Mouse (Mus musculus): ENCODE measurements around the gene Adam12. TPM values are rescaled to one million over a fixed set of nuclear protein-coding genes. Genes with fewer than 3 reads are reported as not detected.

Adam12 gene
- 0.86 TPM in 2 replicates for polyA plus RNA-seq (2016; fragmentation: Nextera tagmentation; extraction: Ambion mirVana)

DNA sequence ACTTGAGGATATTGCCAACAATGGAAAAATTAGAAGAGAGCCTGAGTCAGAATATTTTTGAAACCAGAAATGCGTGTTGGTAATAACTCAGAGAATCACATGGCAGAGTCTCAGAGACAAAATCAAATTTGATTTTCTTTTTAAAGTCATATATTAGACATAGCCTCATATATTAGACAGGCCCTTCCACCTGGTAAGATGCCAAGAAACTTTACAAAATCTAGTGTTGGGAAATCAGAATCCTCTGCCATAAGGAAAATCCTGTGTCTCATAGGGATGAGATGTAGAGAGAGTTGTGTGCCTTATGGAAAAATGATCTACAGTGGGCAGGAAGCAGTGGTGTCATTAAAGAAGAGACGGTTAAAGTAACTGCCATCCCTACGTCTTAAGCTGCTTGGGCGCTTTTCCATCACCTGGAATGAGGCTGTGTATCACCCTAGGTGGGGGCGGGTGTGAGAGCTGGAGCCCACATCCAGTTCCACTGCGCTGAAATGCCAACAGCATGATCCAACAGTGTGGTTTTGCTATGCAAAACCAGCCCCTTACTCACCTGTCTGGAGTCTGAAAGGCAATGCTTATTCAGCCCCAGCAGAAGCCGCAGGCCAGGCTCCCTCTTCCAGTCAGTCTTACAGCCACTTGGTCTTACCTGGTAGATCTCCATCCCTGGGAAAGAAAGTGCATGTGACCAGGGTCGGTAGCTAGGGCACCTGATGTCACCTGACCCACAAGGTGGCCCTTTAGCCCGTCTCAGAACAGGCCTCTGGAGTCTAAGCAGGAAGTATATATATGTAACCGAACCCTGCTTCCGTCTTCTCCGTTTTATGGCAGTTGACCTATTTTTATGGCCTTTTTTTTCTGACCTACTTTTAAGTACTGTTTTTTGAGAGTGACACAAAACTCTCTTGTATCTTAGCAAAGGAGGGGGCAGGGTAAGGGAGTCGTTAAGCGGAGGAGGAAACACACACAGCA is at the start of gene Adam12:
Gene Adam12 (minus strand): TSS at position 769 of the 969 bp plus-strand sequence.
- no peak within 1 kb of the TSS for H3K27ac ChIP-seq (replicated peaks)
- 79% methylated on average over 14 of the region's 14 CpGs for WGBS
- H3K4me3 ChIP-seq: no peak within 1 kb of the TSS
- DNase-seq (ENCODE audit: low spot score): no peak
- no peaks in the 10 kb centered on the region for H3K9me3 ChIP-seq (replicated peaks)
- no peaks in the 10 kb centered on the region for H3K36me3 ChIP-seq
- H3K27me3 ChIP-seq (ENCODE audit: low read depth, poor library complexity, severe bottlenecking): peaks cover 6% of the 10 kb centered on the region
- peaks cover 22% of the 10 kb centered on the region for H3K4me1 ChIP-seq

DNA sequence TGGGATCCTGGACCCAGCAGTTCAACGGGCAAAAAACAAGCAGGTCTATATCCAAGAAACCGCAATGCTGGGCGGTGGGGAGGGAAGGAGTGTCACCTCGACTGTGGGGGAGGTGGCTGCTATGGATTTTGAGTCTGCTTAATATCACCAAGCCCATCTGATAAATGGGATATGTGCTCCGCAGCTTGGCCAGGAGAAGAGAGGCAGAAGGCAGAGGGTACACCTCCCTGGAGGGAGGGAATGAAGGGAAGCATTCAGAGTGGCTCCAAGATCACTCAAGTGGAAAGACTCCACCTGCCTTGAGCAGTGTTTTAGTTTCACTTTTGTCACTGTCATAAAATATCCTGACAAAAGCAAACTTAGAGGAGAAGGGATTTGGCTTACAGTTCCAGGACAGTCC is 41.0 kb upstream of the Adam12 start:
- 88% methylated on average over 5 of the region's 5 CpGs for WGBS
- no peak overlapping the region for H3K4me3 ChIP-seq
- H3K4me1 ChIP-seq: no peaks in the 10 kb centered on the region
- no peak overlapping the region for H3K27ac ChIP-seq (replicated peaks)
- no peak for DNase-seq (ENCODE audit: low spot score)
- H3K9me3 ChIP-seq (replicated peaks): no peaks in the 10 kb centered on the region
- H3K36me3 ChIP-seq: no peaks in the 10 kb centered on the region
- no peaks in the 10 kb centered on the region for H3K27me3 ChIP-seq (ENCODE audit: low read depth, poor library complexity, severe bottlenecking)

DNA sequence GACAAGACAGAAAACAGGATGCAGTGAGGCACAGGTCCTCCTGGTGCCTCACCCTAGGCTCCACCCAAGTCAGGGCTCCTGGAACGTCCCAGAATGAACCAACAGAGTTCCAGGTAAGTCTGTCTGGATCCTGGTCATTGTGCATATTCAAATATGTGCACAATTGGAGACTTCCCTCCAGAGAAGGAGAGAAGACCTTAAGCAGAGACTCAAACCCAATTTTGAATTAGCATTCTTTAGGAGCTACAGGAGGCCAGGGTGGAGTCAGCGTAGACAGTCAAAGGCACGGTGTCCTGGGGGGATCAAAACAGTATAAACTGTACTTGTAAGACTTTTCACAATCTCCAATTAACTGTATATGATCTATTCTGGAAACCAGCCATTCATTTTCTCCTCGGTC is 40.5 kb upstream of the Adam12 start:
- DNase-seq (ENCODE audit: low spot score): no peak
- Histone ChIP-seq H3K27ac (replicated peaks) (no peak overlapping the region), H3K36me3 (no peaks in the 10 kb centered on the region), H3K4me3 (no peak overlapping the region), H3K4me1 (no peaks in the 10 kb centered on the region), H3K27me3 (ENCODE audit: low read depth, poor library complexity, severe bottlenecking) (no peaks in the 10 kb centered on the region), H3K9me3 (replicated peaks) (no peaks in the 10 kb centered on the region)
- 77% methylated on average over 4 of the region's 4 CpGs for WGBS

DNA sequence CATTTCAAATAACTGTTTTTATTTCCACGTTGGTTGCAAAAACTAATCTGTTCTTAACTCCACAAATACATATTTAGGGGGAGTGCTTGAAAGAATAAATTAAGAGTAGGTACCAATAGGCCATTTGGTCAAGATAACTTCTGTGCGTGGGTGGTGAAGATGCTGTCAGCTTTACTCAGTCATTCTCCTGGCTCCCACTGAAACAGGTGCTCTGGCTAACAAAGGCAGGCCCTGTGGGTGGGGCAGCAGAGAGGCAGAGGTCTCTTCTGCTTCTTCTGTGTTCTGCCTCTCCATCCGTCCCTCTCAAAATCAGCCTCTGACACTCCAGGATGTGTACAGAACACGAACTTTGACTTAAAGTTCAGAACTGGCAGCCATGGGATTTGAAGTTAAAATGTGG is 33.8 kb upstream of the Adam12 start:
- Histone ChIP-seq H3K9me3 (replicated peaks) (no peaks in the 10 kb centered on the region), H3K4me3 (no peak overlapping the region), H3K36me3 (no peaks in the 10 kb centered on the region), H3K27ac (replicated peaks) (no peak overlapping the region), H3K4me1 (peaks cover 9% of the 10 kb centered on the region; the same call in 1 of the 2 replicates), H3K27me3 (ENCODE audit: low read depth, poor library complexity, severe bottlenecking) (no peaks in the 10 kb centered on the region)
- 87% methylated on average over 4 of the region's 4 CpGs for WGBS
- no peak for DNase-seq (ENCODE audit: low spot score)

GRCm38 (mm10) chr7:134263146-134263906 is 31.4 kb upstream of the Adam12 start:
- 41% methylated on average over 4 of the region's 4 CpGs for WGBS
- DNase-seq (ENCODE audit: low spot score): peak; percentile 65

DNA sequence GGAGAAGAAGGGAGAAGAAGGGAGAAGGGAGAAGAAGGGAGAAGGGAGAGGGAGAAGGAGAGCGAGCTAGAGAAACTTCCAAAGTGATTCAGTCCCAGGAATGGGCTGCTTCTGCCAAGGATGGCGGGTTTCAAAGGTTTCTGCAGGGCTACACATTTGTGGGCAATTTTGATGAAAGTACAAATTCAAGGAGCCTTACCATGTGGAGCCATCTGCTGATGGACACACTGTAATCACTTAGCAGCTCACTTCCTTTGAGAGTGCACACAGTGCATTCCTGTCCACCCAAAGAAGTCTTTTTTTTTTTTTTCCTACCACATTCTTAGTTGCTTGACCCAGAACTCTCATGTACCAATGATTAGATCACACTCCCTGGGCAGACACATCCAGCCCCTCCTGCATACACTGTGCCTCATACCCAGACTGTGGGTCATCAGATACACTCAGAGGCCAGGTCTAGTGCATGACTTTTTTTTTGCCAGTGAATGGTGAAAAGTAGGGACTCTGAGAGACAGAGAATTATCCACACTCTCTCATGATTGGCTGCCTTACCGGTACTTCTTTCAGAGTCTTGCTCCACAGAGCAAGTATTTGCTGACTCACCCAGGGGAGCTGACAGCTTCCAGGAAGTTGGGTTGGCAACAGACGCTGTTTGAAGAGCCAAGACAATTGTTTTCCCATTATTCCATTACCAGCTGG is 29.2 kb upstream of the Adam12 start:
- H3K4me1 ChIP-seq: peaks cover 9% of the 10 kb centered on the region; the same call in 1 of the 2 replicates
- H3K27me3 ChIP-seq (ENCODE audit: low read depth, poor library complexity, severe bottlenecking): no peaks in the 10 kb centered on the region
- 70% methylated on average over 4 of the region's 4 CpGs for WGBS

More at GRCm38 (mm10) chr7:134263146-134263906, 31.4 kb upstream of the Adam12 start:
- Histone ChIP-seq H3K9me3 (replicated peaks) (no peaks in the 10 kb centered on the region), H3K27ac (replicated peaks) (no peak overlapping the region), H3K4me3 (no peak overlapping the region), H3K36me3 (no peaks in the 10 kb centered on the region), H3K4me1 (peaks cover 9% of the 10 kb centered on the region; the same call in 1 of the 2 replicates), H3K27me3 (ENCODE audit: low read depth, poor library complexity, severe bottlenecking) (no peaks in the 10 kb centered on the region)

DNA sequence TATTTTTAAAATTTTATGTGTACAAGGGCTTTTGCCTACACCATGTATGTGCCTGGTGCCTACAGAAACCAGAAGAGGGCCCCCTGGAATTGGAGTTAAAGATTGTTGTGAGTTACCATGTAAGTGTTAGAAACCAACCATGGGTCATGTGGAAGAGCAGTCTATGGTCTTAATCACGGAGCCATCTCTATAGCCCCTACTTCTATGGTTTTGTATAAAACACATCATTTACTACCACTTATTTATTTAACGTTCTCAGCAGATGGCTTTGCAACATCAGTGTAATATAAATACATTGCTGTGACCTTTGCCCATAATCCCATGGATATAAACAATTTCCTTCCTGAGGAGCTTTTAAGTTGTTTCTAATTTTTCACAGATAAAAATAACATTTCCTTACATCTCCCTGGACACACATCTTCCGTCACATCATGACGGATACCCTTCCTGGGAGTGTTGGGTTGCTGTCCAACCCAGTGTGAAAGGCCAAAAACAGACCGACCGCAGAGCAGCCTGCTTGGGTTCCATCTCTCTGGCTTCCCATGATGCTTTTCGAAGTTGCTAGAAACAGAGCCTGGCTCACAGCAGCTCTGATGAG is 18.4 kb upstream of the Adam12 start:
- 88% methylated on average over 7 of the region's 7 CpGs for WGBS
- H3K27me3 ChIP-seq (ENCODE audit: low read depth, poor library complexity, severe bottlenecking): no peaks in the 10 kb centered on the region
- no peak overlapping the region for H3K27ac ChIP-seq (replicated peaks)
- H3K4me3 ChIP-seq: no peak overlapping the region
- no peak for DNase-seq (ENCODE audit: low spot score)
- H3K4me1 ChIP-seq: peaks cover 9% of the 10 kb centered on the region
- H3K36me3 ChIP-seq: no peaks in the 10 kb centered on the region
- H3K9me3 ChIP-seq (replicated peaks): no peaks in the 10 kb centered on the region

More for the DNA sequence above, 29.2 kb upstream of the Adam12 start:
- no peaks in the 10 kb centered on the region for H3K9me3 ChIP-seq (replicated peaks)
- H3K27ac ChIP-seq (replicated peaks): no peak overlapping the region
- no peaks in the 10 kb centered on the region for H3K36me3 ChIP-seq
- no peak overlapping the region for H3K4me3 ChIP-seq
- DNase-seq (ENCODE audit: low spot score): no peak

GRCm38 (mm10) chr7:134248041-134248440 is 16.1 kb upstream of the Adam12 start:
- WGBS: 94% methylated on average over 2 of the region's 2 CpGs
- no peak overlapping the region for H3K4me3 ChIP-seq
- peaks cover 9% of the 10 kb centered on the region for H3K4me1 ChIP-seq
- H3K36me3 ChIP-seq: no peaks in the 10 kb centered on the region
- no peak overlapping the region for H3K27ac ChIP-seq (replicated peaks)
- H3K27me3 ChIP-seq (ENCODE audit: low read depth, poor library complexity, severe bottlenecking): no peaks in the 10 kb centered on the region
- no peak for DNase-seq (ENCODE audit: low spot score)
- H3K9me3 ChIP-seq (replicated peaks): no peaks in the 10 kb centered on the region

DNA sequence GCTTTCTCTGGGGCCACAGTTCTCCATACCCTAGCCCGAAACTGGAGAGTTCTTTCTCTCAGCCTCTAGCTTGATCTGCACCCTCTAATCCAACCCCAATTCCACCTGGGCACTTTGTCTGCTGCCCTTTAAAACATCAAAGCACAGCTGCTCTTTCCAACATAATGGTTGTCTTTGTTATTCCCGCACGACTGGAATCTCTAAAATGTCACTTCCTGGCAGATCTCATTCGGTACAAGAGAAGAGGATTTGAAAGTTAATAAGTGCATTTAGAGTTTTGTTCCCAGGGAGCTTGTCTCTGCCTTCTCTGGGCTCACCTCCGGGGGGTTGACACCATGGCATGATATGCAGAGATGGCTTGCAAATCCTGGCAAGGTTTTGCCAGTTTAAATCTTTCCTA is 14.7 kb upstream of the Adam12 start:
- Histone ChIP-seq H3K9me3 (replicated peaks) (no peaks in the 10 kb centered on the region), H3K4me3 (no peak overlapping the region), H3K27ac (replicated peaks) (no peak overlapping the region; the same call in 1 of the 2 replicates), H3K4me1 (peaks cover 9% of the 10 kb centered on the region), H3K27me3 (ENCODE audit: low read depth, poor library complexity, severe bottlenecking) (no peaks in the 10 kb centered on the region), H3K36me3 (no peaks in the 10 kb centered on the region)
- no peak for DNase-seq (ENCODE audit: low spot score)
- 33% methylated on average over 5 of the region's 5 CpGs for WGBS

GRCm38 (mm10) chr7:134242773-134243172 is 10.8 kb upstream of the Adam12 start:
- WGBS: 96% methylated on average over 1 of the region's 1 CpGs
- no peak for DNase-seq (ENCODE audit: low spot score)
- Histone ChIP-seq H3K9me3 (replicated peaks) (no peaks in the 10 kb centered on the region), H3K36me3 (no peaks in the 10 kb centered on the region), H3K27ac (replicated peaks) (no peak overlapping the region), H3K4me1 (peaks cover 9% of the 10 kb centered on the region), H3K27me3 (ENCODE audit: low read depth, poor library complexity, severe bottlenecking) (no peaks in the 10 kb centered on the region), H3K4me3 (no peak overlapping the region)

- Histone ChIP-seq H3K4me1 (peaks cover 2% of the 10 kb centered on the region), H3K36me3 (no peaks in the 10 kb centered on the region), H3K27me3 (ENCODE audit: low read depth, poor library complexity, severe bottlenecking) (no peaks in the 10 kb centered on the region), H3K9me3 (replicated peaks) (no peaks in the 10 kb centered on the region), H3K27ac (replicated peaks) (no peak overlapping the region), H3K4me3 (no peak overlapping the region)
- DNase-seq (ENCODE audit: low spot score): no peak
- 90% methylated on average over 4 of the region's 4 CpGs for WGBS
Observed at GRCm38 (mm10) chr7:134241212-134241611, 9.3 kb upstream of the Adam12 start.

DNA sequence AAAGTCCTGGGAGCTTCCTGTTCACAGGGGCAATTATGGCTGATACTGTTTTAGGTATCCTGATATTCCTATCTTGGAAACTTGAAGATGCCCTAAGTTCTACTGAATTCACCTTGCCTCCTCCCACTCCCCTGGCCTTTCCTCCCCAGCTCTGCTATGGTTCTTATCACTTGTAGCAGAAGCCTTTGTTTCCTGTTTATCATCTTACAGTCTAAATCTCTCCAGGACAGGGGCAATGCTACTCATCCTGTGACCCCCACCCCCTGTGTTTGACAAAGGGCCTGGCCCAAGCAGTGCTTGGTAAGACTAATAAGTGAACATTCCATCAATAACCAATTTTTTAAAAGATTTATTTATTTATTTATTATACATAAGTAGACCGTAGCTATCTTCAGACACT is 8.6 kb upstream of the Adam12 start:
- H3K27me3 ChIP-seq (ENCODE audit: low read depth, poor library complexity, severe bottlenecking): no peaks in the 10 kb centered on the region
- DNase-seq (ENCODE audit: low spot score): no peak
- 91% methylated on average over 1 of the region's 1 CpGs for WGBS
- no peaks in the 10 kb centered on the region for H3K4me1 ChIP-seq
- H3K27ac ChIP-seq (replicated peaks): no peak overlapping the region
- no peak overlapping the region for H3K4me3 ChIP-seq
- H3K9me3 ChIP-seq (replicated peaks): no peaks in the 10 kb centered on the region
- H3K36me3 ChIP-seq: no peaks in the 10 kb centered on the region
